Mouse (Mus musculus) ES-E14 (cell line): ENCODE measurements at regions not wholly inside any gene's neighbourhood (a gene's known extent, or its start where the extent isn't known, plus 50 kb on each side); places are given as distances from the start of the nearest gene placed in this dataset.

ENCODE experiments used
- DNase-seq: peaks from one replicate; pipeline ENCODE4 v3.0.0-alpha.2; 2013; ENCODE audit warnings: low read depth, low spot score
- H3K27ac ChIP-seq: 2 replicates; pipeline ENCODE4 v1.5.1; 2012; ENCODE audit warnings: low read depth, mild to moderate bottlenecking, low read length, moderate library complexity, mixed read lengths; ENCODE audit not compliant: poor library complexity, insufficient read depth, severe bottlenecking
- H3K36me3 ChIP-seq: 2 replicates; pipeline ENCODE4 v1.6.1; 2012; ENCODE audit warnings: mild to moderate bottlenecking, low read length, moderate library complexity, mixed read lengths; ENCODE audit not compliant: control insufficient read depth, poor library complexity, insufficient read depth, severe bottlenecking
- H3K4me1 ChIP-seq, 2 experiments: fragments of 150-350 bp in 1 of 2; sonication (generic) in 1 of 2; 2 replicates each; pipeline ENCODE4 v1.6.1; 2012; ENCODE audit warnings: low read length in 2 of 2, mild to moderate bottlenecking in 1 of 2, mixed read lengths in 1 of 2; ENCODE audit not compliant: control insufficient read depth in 2 of 2, insufficient read depth in 2 of 2, poor library complexity in 1 of 2
- H3K4me3 ChIP-seq, 2 experiments: fragments of 150-350 bp in 1 of 2; sonication (generic) in 1 of 2; 2 replicates each; pipeline ENCODE4 v1.5.1; 2012; ENCODE audit warnings: low read length in 2 of 2, low read depth in 1 of 2, mild to moderate bottlenecking in 1 of 2, mixed read lengths in 1 of 2; ENCODE audit not compliant: insufficient read depth in 1 of 2, poor library complexity in 1 of 2, severe bottlenecking in 1 of 2
- H3K9ac ChIP-seq: 2 replicates; pipeline ENCODE4 v1.6.1; 2012; ENCODE audit warnings: low read depth, mild to moderate bottlenecking, low read length, mixed read lengths; ENCODE audit not compliant: poor library complexity, insufficient read depth, severe bottlenecking
- H3K9me3 ChIP-seq: fragments of 150-350 bp; sonication (generic); 2 replicates; pipeline ENCODE4 v1.6.1; 2012; ENCODE audit warnings: low read depth, mild to moderate bottlenecking, low read length; ENCODE audit not compliant: control insufficient read depth, insufficient read depth
- CHD2 ChIP-seq: IDR thresholded peaks from 2 replicates; pipeline ENCODE4 v1.6.1; 2014; ENCODE audit warnings: mild to moderate bottlenecking, low read depth, low read length, inconsistent platforms
- HCFC1 ChIP-seq: IDR thresholded peaks from 2 replicates; pipeline ENCODE4 v1.6.1; 2012; ENCODE audit warnings: low read length, inconsistent platforms, borderline replicate concordance; ENCODE audit not compliant: insufficient read depth
- MAFK ChIP-seq: IDR thresholded peaks from 2 replicates; pipeline ENCODE4 v1.6.1; 2014; ENCODE audit warnings: mild to moderate bottlenecking, low read depth, low read length, inconsistent platforms; ENCODE audit not compliant: insufficient read depth
- ZC3H11A ChIP-seq: IDR thresholded peaks from 2 replicates; pipeline ENCODE4 v1.6.1; 2012; ENCODE audit warnings: low read depth, mild to moderate bottlenecking, inconsistent platforms, low read length, borderline replicate concordance
- ZNF384 ChIP-seq: IDR thresholded peaks from 2 replicates; pipeline ENCODE4 v1.6.1; 2012; ENCODE audit warnings: low read depth, low read length, inconsistent platforms
- in situ Hi-C, 2 experiments: fragments of 600-800 bp; cut with MboI; formaldehyde crosslinking; loops; one replicate each; pipeline ENCODE4 v1.15.1; 2025; ENCODE audit warnings: low sequenced_read_pairs in 2 of 2, inconsistent platforms in 1 of 2; ENCODE audit not compliant: unreplicated experiment in 2 of 2

- no peak overlapping the region for H3K27ac ChIP-seq
- no peaks in the 10 kb centered on the region for H3K4me1 ChIP-seq
- H3K9me3 ChIP-seq, result no peaks in the 10 kb centered on the region
- in situ Hi-C loops, result no loop called here
- DNase-seq, result no peak
- no peak overlapping the region for H3K4me3 ChIP-seq
- H3K9ac ChIP-seq, result no peak overlapping the region
- no peaks in the 10 kb centered on the region for H3K36me3 ChIP-seq
- TF ChIP-seq CHD2, result no peak
- no peak for TF ChIP-seq MAFK
- TF ChIP-seq ZNF384, result no peak
- no peak for TF ChIP-seq HCFC1
- no peak for TF ChIP-seq ZC3H11A
Measured at GRCm38 (mm10) chr3:149826757-149827156, 836.4 kb upstream of the Adgrl2 start.

GRCm38 (mm10) chr3:149820670-149821069 is 830.3 kb upstream of the Adgrl2 start:
- H3K4me3 ChIP-seq, result no peak overlapping the region
- TF ChIP-seq ZNF384, result no peak
- no peak for TF ChIP-seq HCFC1
- H3K9me3 ChIP-seq, result no peaks in the 10 kb centered on the region
- in situ Hi-C loops, result no loop called here
- H3K27ac ChIP-seq, result no peak overlapping the region
- no peaks in the 10 kb centered on the region for H3K36me3 ChIP-seq
- H3K4me1 ChIP-seq, result no peaks in the 10 kb centered on the region
- no peak for DNase-seq
- no peak overlapping the region for H3K9ac ChIP-seq

- H3K9ac ChIP-seq, result no peak overlapping the region
- in situ Hi-C loops, result no loop called here
- no peak for DNase-seq
- H3K4me1 ChIP-seq, result no peaks in the 10 kb centered on the region
- no peak overlapping the region for H3K27ac ChIP-seq
- no peak for TF ChIP-seq ZC3H11A
- TF ChIP-seq MAFK, result no peak
- no peak for TF ChIP-seq HCFC1
- TF ChIP-seq ZNF384, result no peak
- no peak for TF ChIP-seq CHD2
- H3K4me3 ChIP-seq, result no peak overlapping the region
- no peaks in the 10 kb centered on the region for H3K36me3 ChIP-seq
- no peaks in the 10 kb centered on the region for H3K9me3 ChIP-seq
Measured at GRCm38 (mm10) chr3:149819863-149820262, 829.5 kb upstream of the Adgrl2 start.

- in situ Hi-C loops, result no loop called here
- Histone ChIP-seq H3K27ac (no peak overlapping the region), H3K9me3 (no peaks in the 10 kb centered on the region), H3K36me3 (no peaks in the 10 kb centered on the region), H3K4me3 (no peak overlapping the region), H3K9ac (no peak overlapping the region), H3K4me1 (no peaks in the 10 kb centered on the region)
- TF ChIP-seq HCFC1 (no peak), ZNF384 (no peak), CHD2 (no peak), MAFK (no peak), ZC3H11A (no peak)
- no peak for DNase-seq
Measured at GRCm38 (mm10) chr3:149819081-149819480, 828.7 kb upstream of the Adgrl2 start.

GRCm38 (mm10) chr3:149811036-149811435 is 820.7 kb upstream of the Adgrl2 start:
- no peak overlapping the region for H3K27ac ChIP-seq
- no peak for DNase-seq
- in situ Hi-C loops, result no loop called here
- no peak overlapping the region for H3K4me3 ChIP-seq
- H3K9ac ChIP-seq, result no peak overlapping the region
- no peaks in the 10 kb centered on the region for H3K4me1 ChIP-seq
- H3K9me3 ChIP-seq, result no peaks in the 10 kb centered on the region
- no peaks in the 10 kb centered on the region for H3K36me3 ChIP-seq
- TF ChIP-seq HCFC1, result no peak
- no peak for TF ChIP-seq ZC3H11A
- TF ChIP-seq CHD2, result no peak
- TF ChIP-seq ZNF384, result no peak
- TF ChIP-seq MAFK, result no peak
